Mouse (Mus musculus): ENCODE results near the gene Unc5b.

GRCm38 (mm10) chr10:60731742-60732141 is 99.6 kb downstream of the Unc5b start:
- TF ChIP-seq CTCF (IDR thresholded peaks at IDR 0.05; ENCODE audit: control insufficient read depth, insufficient read depth, insufficient replicate concordance, low read depth, low read length) (no peak), POLR2A (IDR thresholded peaks at IDR 0.05; ENCODE audit: control insufficient read depth, low read depth, low read length) (no peak)
